Mouse (Mus musculus) lung, adult 2 months (tissue): ENCODE measurements around the gene Klk1b16. TPM values are rescaled to one million over a fixed set of nuclear protein-coding genes. Genes with fewer than 3 reads are reported as not detected.
"Not testable (repeated sequence)": the region's sequence is repeated elsewhere in the genome, so short reads cannot be mapped to it uniquely, and the experiment has no call there.

ENCODE experiments used
- DNase-seq: peaks from one replicate; pipeline ENCODE4 v3.0.0; 2022
- H3K4me1 ChIP-seq: fragments of 200-500 bp; 2 replicates; pipeline ENCODE4 v1.6.1; 2011; ENCODE audit warnings: low read length; ENCODE audit not compliant: control insufficient read depth, insufficient read depth
- H3K4me3 ChIP-seq: fragments of 200-500 bp; replicated peaks from 2 replicates; pipeline ENCODE3; 2011; ENCODE audit warnings: low read depth, mild to moderate bottlenecking, control low read depth, low read length; ENCODE audit errors: extremely low read depth
- CTCF ChIP-seq: fragments of 200-500 bp; IDR thresholded peaks from 2 replicates; pipeline ENCODE4 v1.5.1; 2011; ENCODE audit warnings: mild to moderate bottlenecking, low read length, control low read depth; ENCODE audit not compliant: insufficient read depth
- POLR2A ChIP-seq: fragments of 200-500 bp; IDR thresholded peaks from 2 replicates; pipeline ENCODE4 v1.6.1; 2011; ENCODE audit warnings: low read depth, mild to moderate bottlenecking, control low read depth, low read length, borderline replicate concordance; ENCODE audit errors: extremely low read depth
- WGBS: fragments of 180-500 bp; shearing (Covaris S2); methylation state at CpG from one replicate; pipeline ENCODE4 v1.1.7; 2018; 5-methylcytosine and 5-hydroxymethylcytosine counted together
- polyA plus RNA-seq: library from polyadenylated mRNA; depleted of rRNA; stranded (reverse); fragments of >200 nt; gene quantifications from 2 replicates; pipeline ENCODE4 v1.2.3, GENCODE M21; 2012; rRNA removed

Gene Klk1b16
- not detected in 2 replicates for polyA plus RNA-seq

GRCm38 (mm10) chr7:44136467-44136866 is at the start of gene Klk1b16:
Klk1b16 (plus strand) TSS chr7:44136767.
- H3K4me3 ChIP-seq: no peak within 1 kb of the TSS
- no peak for TF ChIP-seq CTCF
- TF ChIP-seq POLR2A: no peak
- 84% methylated on average over 3 of the region's 3 CpGs for WGBS
- no peaks in the 10 kb centered on the region for H3K4me1 ChIP-seq
- no peak for DNase-seq

GRCm38 (mm10) chr7:44096111-44096510 is 40.5 kb upstream of the Klk1b16 start:
- no peak overlapping the region for H3K4me3 ChIP-seq
- H3K4me1 ChIP-seq: no peaks in the 10 kb centered on the region
- DNase-seq: no peak
- TF ChIP-seq CTCF (no peak), POLR2A (no peak)
- WGBS: 79% methylated on average over 1 of the region's 1 CpGs

- not testable (repeated sequence) for DNase-seq, H3K4me3 ChIP-seq, H3K4me1 ChIP-seq
- WGBS: 58% methylated on average over 3 of the region's 3 CpGs
Observed at GRCm38 (mm10) chr7:44102028-44102427, 34.5 kb upstream of the Klk1b16 start, which contains the start of gene Klk1b21. Klk1b21 (plus strand) TSS chr7:44102328.

- 61% methylated on average over 4 of the region's 4 CpGs for WGBS
- Histone ChIP-seq H3K4me3 (no peak within 1 kb of the TSS), H3K4me1 (no peaks in the 10 kb centered on the region)
- DNase-seq: no peak
- TF ChIP-seq POLR2A (no peak), CTCF (no peak)
Observed at GRCm38 (mm10) chr7:44112373-44112772, 24.2 kb upstream of the Klk1b16 start, which contains the start of gene Klk1b22. Klk1b22 (plus strand) TSS chr7:44112673.

GRCm38 (mm10) chr7:44123445-44123844 is 13.1 kb upstream of the Klk1b16 start:
- 86% methylated on average over 6 of the region's 6 CpGs for WGBS
- Histone ChIP-seq H3K4me3 (no peak overlapping the region), H3K4me1 (no peaks in the 10 kb centered on the region)
- no peak for DNase-seq
- TF ChIP-seq CTCF: no peak
- no peak for TF ChIP-seq POLR2A

GRCm38 (mm10) chr7:44179299-44180045 is 42.9 kb downstream of the Klk1b16 start:
- H3K4me3 ChIP-seq: no peak overlapping the region
- DNase-seq: no peak
- H3K4me1 ChIP-seq: no peaks in the 10 kb centered on the region
- no peak for TF ChIP-seq CTCF
- no peak for TF ChIP-seq POLR2A
- WGBS: 66% methylated on average over 9 of the region's 9 CpGs

- H3K4me3 ChIP-seq, DNase-seq, H3K4me1 ChIP-seq: not testable (repeated sequence)
- WGBS: 49% methylated on average over 8 of the region's 8 CpGs
Observed at GRCm38 (mm10) chr7:44186516-44186915, 49.9 kb downstream of the Klk1b16 start.

GRCm38 (mm10) chr7:44187936-44188335 is 51.4 kb downstream of the Klk1b16 start, which contains the start of gene Klk1b24:
Klk1b24 (plus strand) TSS chr7:44188236.
- DNase-seq, H3K4me1 ChIP-seq, H3K4me3 ChIP-seq: not testable (repeated sequence)

Other genes starting within 250 kb of the Klk1b16 start
- not detected in 2 replicates for gene Klk15, start 203.0 kb upstream of the Klk1b16 start, polyA plus RNA-seq
- gene Klk1b8, start 186.1 kb upstream of the Klk1b16 start, polyA plus RNA-seq: not detected in 2 replicates
- not detected in 2 replicates for gene Klk1b1, start 170.0 kb upstream of the Klk1b16 start, polyA plus RNA-seq
- not detected in 2 replicates for gene Klk1b9, start 160.7 kb upstream of the Klk1b16 start, polyA plus RNA-seq
- gene Klk1b11, start 140.9 kb upstream of the Klk1b16 start, polyA plus RNA-seq: not detected in 2 replicates
- gene Klk1b26, start 124.6 kb upstream of the Klk1b16 start, polyA plus RNA-seq: 0.11 TPM in 1 of 2 replicates, not detected in the other
- gene Klk1b27, start 84.5 kb upstream of the Klk1b16 start, polyA plus RNA-seq: 0.19 and 0.23 TPM in 2 replicates
- gene Klk1b21, start 34.4 kb upstream of the Klk1b16 start, polyA plus RNA-seq: not detected in 2 replicates
- not detected in 2 replicates for gene Klk1b22, start 24.1 kb upstream of the Klk1b16 start, polyA plus RNA-seq
- not detected in 2 replicates for gene Klk1b24, start 51.5 kb downstream of the Klk1b16 start, polyA plus RNA-seq
- not detected in 2 replicates for gene Klk1b3, start 61.4 kb downstream of the Klk1b16 start, polyA plus RNA-seq
- 0.15 TPM in 1 of 2 replicates, not detected in the other for gene Klk1b4, start 70.7 kb downstream of the Klk1b16 start, polyA plus RNA-seq
- not detected in 2 replicates for gene Klk1b5, start 79.2 kb downstream of the Klk1b16 start, polyA plus RNA-seq
- 1.9 and 18.3 TPM in 2 replicates for gene Klk1, start 88.6 kb downstream of the Klk1b16 start, polyA plus RNA-seq
- not detected in 2 replicates for gene Gm36864, start 99.4 kb downstream of the Klk1b16 start, polyA plus RNA-seq
- gene 1700028J19Rik, start 109.9 kb downstream of the Klk1b16 start, polyA plus RNA-seq: 0.85 and 1.1 TPM in 2 replicates
- 60.0 and 63.7 TPM in 2 replicates for gene 2410002F23Rik, start 110.0 kb downstream of the Klk1b16 start, polyA plus RNA-seq
- gene Acp4, start 120.6 kb downstream of the Klk1b16 start, polyA plus RNA-seq: not detected in 2 replicates
- gene Gm15517, start 124.7 kb downstream of the Klk1b16 start, polyA plus RNA-seq: not detected in 2 replicates
- 9.4 and 11.5 TPM in 2 replicates for gene Clec11a, start 170.1 kb downstream of the Klk1b16 start, polyA plus RNA-seq
- 0.44 and 0.65 TPM in 2 replicates for gene Shank1, start 173.5 kb downstream of the Klk1b16 start, polyA plus RNA-seq
- 2.8 and 3.1 TPM in 2 replicates for gene Syt3, start 247.3 kb downstream of the Klk1b16 start, polyA plus RNA-seq
- gene 1700008O03Rik, start 249.1 kb downstream of the Klk1b16 start, polyA plus RNA-seq: 0.98 and 1.2 TPM in 2 replicates